Mouse (Mus musculus): Measurements from ENCODE around the gene Sorbs2. TPM values are rescaled to one million over a fixed set of nuclear protein-coding genes. Genes with fewer than 3 reads are reported as not detected.

The Sorbs2 gene
- polyA plus RNA-seq, 1 experiment from 2014 or later: 24.8 TPM

- peak overlapping the region; percentile 57 for H3K4me3 ChIP-seq
- ATAC-seq (ENCODE audit: borderline replicate concordance, extremely low read depth, low FRiP score, low TSS enrichment): peak; percentile 43; the same call in 1 of the 2 replicates
Observed at GRCm38 (mm10) chr8:45628421-45629065, 121.0 kb downstream of the Sorbs2 start.

GRCm38 (mm10) chr8:45629066-45629430, 121.5 kb downstream of the Sorbs2 start:
- 48% methylated on average over 8 of the region's 8 CpGs for WGBS
- Histone ChIP-seq H3K4me3 (peak overlapping the region; percentile 57), H3K4me1 (no peaks in the 10 kb centered on the region), H3K4me2 (peak overlapping the region; percentile 88), H3K36me3 (no peaks in the 10 kb centered on the region), H3K9ac (no peak overlapping the region), H3K27me3 (no peaks in the 10 kb centered on the region), H3K9me3 (no peaks in the 10 kb centered on the region), H3K27ac (peak overlapping the region; percentile 38)
- ATAC-seq (ENCODE audit: borderline replicate concordance, extremely low read depth, low FRiP score, low TSS enrichment): no peak

More at GRCm38 (mm10) chr8:45628421-45629065, 121.0 kb downstream of the Sorbs2 start:
- Histone ChIP-seq H3K27me3 (no peaks in the 10 kb centered on the region), H3K4me2 (peak overlapping the region; percentile 88), H3K9ac (peak overlapping the region; percentile 54), H3K27ac (peak overlapping the region; percentile 38), H3K36me3 (no peaks in the 10 kb centered on the region), H3K9me3 (no peaks in the 10 kb centered on the region), H3K4me1 (no peaks in the 10 kb centered on the region)
- 33% methylated on average over 9 of the region's 9 CpGs for WGBS

- WGBS: 57% methylated on average over 6 of the region's 8 CpGs
- Histone ChIP-seq H3K36me3 (no peaks in the 10 kb centered on the region), H3K27ac (no peak overlapping the region), H3K4me3 (no peak overlapping the region), H3K9me3 (no peaks in the 10 kb centered on the region), H3K27me3 (no peaks in the 10 kb centered on the region), H3K9ac (no peak overlapping the region), H3K4me1 (no peaks in the 10 kb centered on the region), H3K4me2 (no peak overlapping the region)
- ATAC-seq (ENCODE audit: borderline replicate concordance, extremely low read depth, low FRiP score, low TSS enrichment): no peak
Observed at GRCm38 (mm10) chr8:45631023-45631422, 123.4 kb downstream of the Sorbs2 start.

- H3K4me1 ChIP-seq: no peaks in the 10 kb centered on the region
- no peak for ATAC-seq (ENCODE audit: borderline replicate concordance, extremely low read depth, low FRiP score, low TSS enrichment)
- no peaks in the 10 kb centered on the region for H3K27me3 ChIP-seq
- WGBS: 77% methylated on average over 6 of the region's 6 CpGs
- no peak overlapping the region for H3K9ac ChIP-seq
- H3K4me2 ChIP-seq: no peak overlapping the region
- no peaks in the 10 kb centered on the region for H3K9me3 ChIP-seq
- H3K27ac ChIP-seq: no peak overlapping the region
- H3K4me3 ChIP-seq: no peak overlapping the region
- no peaks in the 10 kb centered on the region for H3K36me3 ChIP-seq
Observed at GRCm38 (mm10) chr8:45635155-45635554, 127.6 kb downstream of the Sorbs2 start.

- WGBS: 56% methylated on average over 1 of the region's 1 CpGs
- H3K27ac ChIP-seq: no peak overlapping the region
- no peak for ATAC-seq (ENCODE audit: borderline replicate concordance, extremely low read depth, low FRiP score, low TSS enrichment)
Observed at GRCm38 (mm10) chr8:45637745-45638144, 130.2 kb downstream of the Sorbs2 start.

GRCm38 (mm10) chr8:45639444-45639843, 131.9 kb downstream of the Sorbs2 start:
- no peak overlapping the region for H3K27ac ChIP-seq
- H3K9me3 ChIP-seq: no peaks in the 10 kb centered on the region
- H3K4me3 ChIP-seq: no peak overlapping the region
- no peak overlapping the region for H3K9ac ChIP-seq
- ATAC-seq (ENCODE audit: borderline replicate concordance, extremely low read depth, low FRiP score, low TSS enrichment): no peak
- H3K36me3 ChIP-seq: no peaks in the 10 kb centered on the region
- no peaks in the 10 kb centered on the region for H3K4me1 ChIP-seq
- H3K27me3 ChIP-seq: no peaks in the 10 kb centered on the region
- H3K4me2 ChIP-seq: no peak overlapping the region

More at GRCm38 (mm10) chr8:45637745-45638144, 130.2 kb downstream of the Sorbs2 start:
- Histone ChIP-seq H3K27me3 (no peaks in the 10 kb centered on the region), H3K9ac (no peak overlapping the region), H3K4me3 (no peak overlapping the region), H3K36me3 (no peaks in the 10 kb centered on the region), H3K9me3 (no peaks in the 10 kb centered on the region), H3K4me1 (no peaks in the 10 kb centered on the region), H3K4me2 (no peak overlapping the region)

- no peaks in the 10 kb centered on the region for H3K36me3 ChIP-seq
- no peaks in the 10 kb centered on the region for H3K9me3 ChIP-seq
- H3K4me2 ChIP-seq: no peak overlapping the region
- no peak overlapping the region for H3K4me3 ChIP-seq
- H3K4me1 ChIP-seq: no peaks in the 10 kb centered on the region
- H3K9ac ChIP-seq: no peak overlapping the region
- H3K27ac ChIP-seq: no peak overlapping the region
- ATAC-seq (ENCODE audit: borderline replicate concordance, extremely low read depth, low FRiP score, low TSS enrichment): no peak
- no peaks in the 10 kb centered on the region for H3K27me3 ChIP-seq
- WGBS: 82% methylated on average over 2 of the region's 2 CpGs
Observed at GRCm38 (mm10) chr8:45644651-45645050, 137.1 kb downstream of the Sorbs2 start.

- Histone ChIP-seq H3K4me1 (no peaks in the 10 kb centered on the region), H3K4me2 (no peak overlapping the region), H3K4me3 (no peak overlapping the region), H3K9me3 (no peaks in the 10 kb centered on the region), H3K36me3 (no peaks in the 10 kb centered on the region), H3K27ac (no peak overlapping the region), H3K27me3 (no peaks in the 10 kb centered on the region), H3K9ac (no peak overlapping the region)
- 84% methylated on average over 7 of the region's 7 CpGs for WGBS
- no peak for ATAC-seq (ENCODE audit: borderline replicate concordance, extremely low read depth, low FRiP score, low TSS enrichment)
Observed at GRCm38 (mm10) chr8:45649063-45649462, 141.5 kb downstream of the Sorbs2 start.

GRCm38 (mm10) chr8:45649966-45650365, 142.4 kb downstream of the Sorbs2 start:
- Histone ChIP-seq H3K27me3 (no peaks in the 10 kb centered on the region), H3K4me3 (no peak overlapping the region), H3K4me2 (no peak overlapping the region), H3K27ac (no peak overlapping the region), H3K9me3 (no peaks in the 10 kb centered on the region), H3K9ac (no peak overlapping the region), H3K4me1 (no peaks in the 10 kb centered on the region), H3K36me3 (no peaks in the 10 kb centered on the region)
- 78% methylated on average over 5 of the region's 5 CpGs for WGBS
- ATAC-seq (ENCODE audit: borderline replicate concordance, extremely low read depth, low FRiP score, low TSS enrichment): no peak

GRCm38 (mm10) chr8:45658021-45658420, 150.4 kb downstream of the Sorbs2 start:
- H3K4me2 ChIP-seq: no peak overlapping the region
- H3K27ac ChIP-seq: no peak overlapping the region
- WGBS: 50% methylated on average over 3 of the region's 3 CpGs
- no peaks in the 10 kb centered on the region for H3K27me3 ChIP-seq
- H3K9me3 ChIP-seq: no peaks in the 10 kb centered on the region
- H3K9ac ChIP-seq: no peak overlapping the region
- no peak for ATAC-seq (ENCODE audit: borderline replicate concordance, extremely low read depth, low FRiP score, low TSS enrichment)
- no peak overlapping the region for H3K4me3 ChIP-seq
- no peaks in the 10 kb centered on the region for H3K36me3 ChIP-seq
- peaks cover 22% of the 10 kb centered on the region for H3K4me1 ChIP-seq

- Histone ChIP-seq H3K4me3 (peak overlapping the region; percentile 4; the same call in 1 of the 2 replicates), H3K4me2 (peak overlapping the region; percentile 17; the same call in 1 of the 2 replicates), H3K4me1 (peaks cover 22% of the 10 kb centered on the region), H3K9me3 (no peaks in the 10 kb centered on the region), H3K27me3 (no peaks in the 10 kb centered on the region), H3K9ac (no peak overlapping the region), H3K36me3 (no peaks in the 10 kb centered on the region), H3K27ac (no peak overlapping the region)
- WGBS: 17% methylated on average over 18 of the region's 18 CpGs
- no peak for ATAC-seq (ENCODE audit: borderline replicate concordance, extremely low read depth, low FRiP score, low TSS enrichment)
Observed at GRCm38 (mm10) chr8:45658458-45659325, 151.1 kb downstream of the Sorbs2 start.

- Histone ChIP-seq H3K36me3 (no peaks in the 10 kb centered on the region), H3K4me1 (peaks cover 22% of the 10 kb centered on the region), H3K4me2 (no peak overlapping the region), H3K27ac (no peak overlapping the region), H3K9me3 (no peaks in the 10 kb centered on the region), H3K4me3 (no peak overlapping the region), H3K27me3 (no peaks in the 10 kb centered on the region), H3K9ac (no peak overlapping the region)
- ATAC-seq (ENCODE audit: borderline replicate concordance, extremely low read depth, low FRiP score, low TSS enrichment): no peak
- WGBS: 31% methylated on average over 4 of the region's 4 CpGs
Observed at GRCm38 (mm10) chr8:45659473-45659872, 151.9 kb downstream of the Sorbs2 start.
